Mouse (Mus musculus) heart, embryonic 16.5 days (tissue): ENCODE results near the gene Gm20671. TPM values are rescaled to one million over a fixed set of nuclear protein-coding genes. Genes with fewer than 3 reads are reported as not detected.

ENCODE experiments used
- polyA plus RNA-seq: library from polyadenylated mRNA; unstranded; fragments of >200 nt; fragmentation: Nextera tagmentation; extraction: Ambion mirVana; gene quantifications from 2 replicates; pipeline ENCODE4 v1.2.1, GENCODE M21; 2015

Gene Gm20671
- polyA plus RNA-seq, 1 experiment from 2014 or later: not detected

Other genes with a start within 250 kb of the Gm20671 start
- gene Yes1, start 215.9 kb downstream of the Gm20671 start, polyA plus RNA-seq: 22.9 and 23.9 TPM in 2 replicates
- gene Pisd, start 41.5 kb downstream of the Gm20671 start, polyA plus RNA-seq: 53.2 and 54.1 TPM in 2 replicates
- gene Prr14l, start 27.1 kb upstream of the Gm20671 start, polyA plus RNA-seq: 6.5 and 9.1 TPM in 2 replicates
- gene Depdc5, start 36.6 kb upstream of the Gm20671 start, polyA plus RNA-seq: 16.6 and 17.0 TPM in 2 replicates
- gene Ywhah, start 191.7 kb upstream of the Gm20671 start, polyA plus RNA-seq: 469 and 540 TPM in 2 replicates